Mouse (Mus musculus): ENCODE results near the gene Atg4a. TPM values are rescaled to one million over a fixed set of nuclear protein-coding genes. Genes with fewer than 3 reads are reported as not detected.

The Atg4a gene
- polyA plus RNA-seq, 1 experiment: 67.2 TPM

DNA sequence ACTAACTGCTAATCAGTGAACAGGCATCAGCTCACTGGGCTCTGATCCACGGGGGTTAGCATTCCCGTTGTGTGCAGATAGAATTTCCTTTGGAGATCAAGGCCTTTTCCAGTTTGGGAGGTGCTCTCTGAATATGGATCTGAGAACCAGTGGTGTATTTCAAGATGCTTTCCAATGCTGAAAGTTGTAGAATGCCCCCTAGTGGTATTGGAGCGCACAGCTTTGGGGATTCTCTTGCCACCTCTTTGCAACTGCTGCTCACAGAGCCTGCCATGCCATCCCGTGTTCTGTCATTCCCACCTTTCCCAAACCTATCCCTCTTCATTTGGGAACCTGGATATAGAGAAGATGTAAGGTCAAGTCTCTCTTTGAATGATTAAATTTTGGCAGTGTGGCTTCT is 201.5 kb downstream of the Atg4a start:
- no peak for DNase-seq (ENCODE audit: low read depth)

DNA sequence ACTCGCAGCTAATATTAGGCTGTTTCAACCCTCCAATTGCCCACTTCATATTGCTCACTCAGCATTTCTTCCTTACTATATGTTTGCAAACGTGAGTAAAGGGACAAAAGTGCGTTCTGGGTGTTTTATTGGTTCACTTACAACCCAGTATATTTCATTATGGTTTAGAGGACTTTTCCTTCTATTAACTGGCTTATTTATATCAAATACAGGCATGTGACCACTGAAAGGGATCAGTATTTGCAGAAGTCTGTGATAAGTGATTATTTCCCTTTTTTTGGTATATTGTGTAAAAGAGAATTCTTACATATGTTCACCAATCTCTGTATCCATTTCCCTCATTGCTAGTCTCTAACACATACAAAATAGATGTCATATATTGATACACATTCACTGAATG is 203.7 kb downstream of the Atg4a start:
- no peak for DNase-seq (ENCODE audit: low read depth)

DNA sequence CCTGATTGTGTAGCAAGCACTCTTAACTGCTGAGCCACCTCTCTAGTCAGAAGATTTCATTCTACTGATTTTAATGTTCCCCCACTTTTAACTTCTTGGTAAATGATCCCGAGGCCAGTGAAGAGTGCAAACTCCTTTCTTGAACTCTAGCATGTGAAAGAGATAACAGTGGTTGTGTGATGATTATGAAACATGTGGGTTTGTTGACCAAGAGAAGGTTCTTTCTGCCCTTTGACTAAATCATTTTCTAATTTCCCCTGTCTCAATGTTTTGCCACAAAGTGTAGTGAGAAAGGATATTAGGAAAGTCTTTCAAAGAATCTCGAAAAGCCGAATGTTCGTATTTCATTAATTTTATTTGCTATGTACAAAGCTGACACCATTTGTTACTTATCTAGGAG is 208.4 kb downstream of the Atg4a start:
- no peak for DNase-seq (ENCODE audit: low read depth)

DNA sequence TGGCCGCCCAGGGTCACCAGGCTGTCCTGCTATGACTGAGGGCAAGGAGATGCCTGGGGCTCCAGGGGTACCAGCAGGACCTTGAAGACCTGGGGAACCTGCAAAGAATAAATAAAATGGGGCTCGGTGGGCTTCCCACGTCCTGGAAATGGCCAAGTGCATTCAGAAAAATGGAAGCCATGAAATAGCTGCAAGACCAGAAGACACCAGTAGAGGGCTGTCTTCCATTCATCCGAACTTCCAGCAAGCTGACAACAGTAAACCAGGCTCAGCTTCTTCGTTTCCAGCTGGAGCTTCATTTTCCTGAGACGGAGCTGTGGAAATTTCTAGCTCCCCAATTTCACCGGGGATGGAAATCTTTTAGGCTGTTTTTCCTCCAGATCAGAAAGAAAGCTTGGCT is 218.6 kb downstream of the Atg4a start:
- no peak for DNase-seq (ENCODE audit: low read depth)

DNA sequence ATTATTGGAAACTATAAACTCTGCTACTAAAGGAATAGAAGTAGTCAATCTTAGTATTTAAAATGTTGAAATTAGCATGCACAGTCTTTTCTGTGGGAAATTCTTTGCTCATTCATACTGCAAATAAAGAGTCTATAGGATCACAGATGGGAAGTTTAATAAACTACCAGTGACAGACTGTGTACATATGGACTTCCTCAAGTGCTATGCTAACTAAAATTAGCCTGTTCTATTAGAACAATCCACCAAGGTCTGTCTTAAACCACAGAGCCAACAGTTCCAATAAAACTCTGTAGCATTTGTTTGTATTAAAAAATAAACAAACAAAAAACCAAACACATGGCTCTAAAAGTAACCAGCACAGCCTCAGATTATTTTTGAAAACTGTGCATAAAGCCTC is 238.3 kb downstream of the Atg4a start:
- no peak for DNase-seq (ENCODE audit: low read depth)

DNA sequence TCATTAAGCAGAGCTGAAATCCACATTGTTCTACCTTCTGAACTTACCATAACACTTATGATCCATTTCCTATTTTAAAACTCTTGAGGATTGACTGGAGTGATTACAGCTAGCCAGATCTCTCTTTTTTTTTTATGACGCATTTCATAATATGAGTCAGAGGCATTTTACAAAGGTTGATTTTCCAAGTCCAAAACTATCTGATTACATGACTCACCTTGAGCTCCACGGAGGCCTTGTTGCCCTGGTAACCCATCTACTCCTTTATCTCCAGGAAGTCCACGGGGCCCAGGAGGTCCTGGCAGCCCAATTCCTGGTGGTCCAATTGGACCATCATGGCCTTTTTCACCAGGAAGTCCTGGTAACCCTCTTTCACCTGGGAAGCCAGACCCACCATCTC is 242.3 kb downstream of the Atg4a start:
- DNase-seq (ENCODE audit: low read depth): no peak

DNA sequence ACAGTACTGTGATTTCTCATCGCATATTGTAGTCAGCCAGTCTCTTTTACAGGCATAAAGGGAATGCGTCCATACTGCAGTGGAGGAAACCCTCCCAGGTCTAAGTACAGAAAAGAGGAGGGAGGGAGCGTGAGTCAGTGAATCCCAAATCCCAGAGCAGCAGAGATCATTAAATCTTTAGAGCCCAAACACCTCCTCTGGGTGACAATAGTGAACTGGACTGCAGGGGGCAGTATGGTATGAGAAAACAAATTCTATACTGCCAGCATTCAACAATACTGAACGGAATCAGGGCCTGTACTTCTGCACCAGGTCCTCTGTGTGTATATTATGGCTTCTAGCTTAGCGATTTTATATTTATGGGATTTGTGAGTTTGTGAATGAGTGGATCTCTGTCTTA is 256.1 kb downstream of the Atg4a start:
- DNase-seq (ENCODE audit: low read depth): no peak

Other genes starting within 250 kb of the Atg4a start
- not detected in 2 replicates for gene Tex13b, start 143.5 kb upstream of the Atg4a start, polyA plus RNA-seq (2012; rRNA removed)
- gene Vsig1, start 49.3 kb upstream of the Atg4a start, polyA plus RNA-seq (2012; rRNA removed): 3.5 and 5.0 TPM in 2 replicates
- 18.0 and 20.7 TPM in 2 replicates for gene Psmd10, start 179 bp upstream of the Atg4a start, polyA plus RNA-seq (2012; rRNA removed)

Measured in gonadal fat pad, adult 2 months (tissue).